Mouse (Mus musculus): ENCODE results near the gene Trim65. TPM values are rescaled to one million over a fixed set of nuclear protein-coding genes. Genes with fewer than 3 reads are reported as not detected.

Gene Trim65
- 5.2 and 6.1 TPM in 2 replicates for polyA plus RNA-seq (2015; fragmentation: Nextera tagmentation; extraction: Ambion mirVana)

GRCm38 (mm10) chr11:116130488-116131205, at the start of gene Trim65:
Trim65 (minus strand) TSS chr11:116131128.
- H3K9me3 ChIP-seq (replicated peaks), result no peaks in the 10 kb centered on the region
- peak within 1 kb of the TSS; percentile 52 for H3K9ac ChIP-seq
- peak; percentile 85 for ATAC-seq (ENCODE audit: insufficient number of reproducible peaks, low FRiP score, low TSS enrichment, low read depth)
- peak within 1 kb of the TSS; percentile 78 for H3K4me2 ChIP-seq (replicated peaks)
- peak within 1 kb of the TSS; percentile 94 for H3K27ac ChIP-seq (replicated peaks)
- under 1% methylated on average over 69 of the region's 69 CpGs for WGBS
- H3K27me3 ChIP-seq, result no peaks in the 10 kb centered on the region
- H3K4me1 ChIP-seq, result peaks cover 57% of the 10 kb centered on the region
- H3K4me3 ChIP-seq (replicated peaks), result peak within 1 kb of the TSS; percentile 63
- H3K36me3 ChIP-seq, result peaks cover 35% of the 10 kb centered on the region

GRCm38 (mm10) chr11:116178411-116179121, 47.6 kb upstream of the Trim65 start:
- H3K4me1 ChIP-seq, result no peaks in the 10 kb centered on the region
- H3K9me3 ChIP-seq (replicated peaks), result no peaks in the 10 kb centered on the region
- H3K27me3 ChIP-seq, result no peaks in the 10 kb centered on the region
- H3K27ac ChIP-seq (replicated peaks), result no peak overlapping the region
- ATAC-seq (ENCODE audit: insufficient number of reproducible peaks, low FRiP score, low TSS enrichment, low read depth), result no peak
- no peak overlapping the region for H3K4me3 ChIP-seq (replicated peaks)
- H3K9ac ChIP-seq, result no peak overlapping the region
- peaks cover 82% of the 10 kb centered on the region for H3K36me3 ChIP-seq
- H3K4me2 ChIP-seq (replicated peaks), result no peak overlapping the region
- WGBS, result 85% methylated on average over 20 of the region's 20 CpGs

GRCm38 (mm10) chr11:116176010-116176409, 45.1 kb upstream of the Trim65 start:
- ATAC-seq (ENCODE audit: insufficient number of reproducible peaks, low FRiP score, low TSS enrichment, low read depth), result no peak
- no peaks in the 10 kb centered on the region for H3K9me3 ChIP-seq (replicated peaks)
- no peak overlapping the region for H3K27ac ChIP-seq (replicated peaks)
- H3K4me2 ChIP-seq (replicated peaks), result no peak overlapping the region
- H3K9ac ChIP-seq, result no peak overlapping the region
- H3K36me3 ChIP-seq, result peaks cover 88% of the 10 kb centered on the region
- WGBS, result 82% methylated on average over 7 of the region's 7 CpGs
- H3K4me3 ChIP-seq (replicated peaks), result no peak overlapping the region
- H3K27me3 ChIP-seq, result no peaks in the 10 kb centered on the region
- H3K4me1 ChIP-seq, result no peaks in the 10 kb centered on the region

GRCm38 (mm10) chr11:116174775-116175448, 44.0 kb upstream of the Trim65 start:
- H3K4me2 ChIP-seq (replicated peaks), result no peak overlapping the region
- no peaks in the 10 kb centered on the region for H3K9me3 ChIP-seq (replicated peaks)
- H3K36me3 ChIP-seq, result peaks cover 78% of the 10 kb centered on the region
- H3K4me3 ChIP-seq (replicated peaks), result no peak overlapping the region
- H3K27me3 ChIP-seq, result no peaks in the 10 kb centered on the region
- no peak overlapping the region for H3K27ac ChIP-seq (replicated peaks)
- no peak for ATAC-seq (ENCODE audit: insufficient number of reproducible peaks, low FRiP score, low TSS enrichment, low read depth)
- H3K4me1 ChIP-seq, result no peaks in the 10 kb centered on the region
- WGBS, result 92% methylated on average over 22 of the region's 22 CpGs
- no peak overlapping the region for H3K9ac ChIP-seq

- no peak overlapping the region for H3K27ac ChIP-seq (replicated peaks)
- H3K9ac ChIP-seq, result no peak overlapping the region
- H3K36me3 ChIP-seq, result peaks cover 51% of the 10 kb centered on the region
- no peaks in the 10 kb centered on the region for H3K27me3 ChIP-seq
- no peaks in the 10 kb centered on the region for H3K9me3 ChIP-seq (replicated peaks)
- peaks cover 2% of the 10 kb centered on the region for H3K4me1 ChIP-seq
- H3K4me3 ChIP-seq (replicated peaks), result no peak overlapping the region
- ATAC-seq (ENCODE audit: insufficient number of reproducible peaks, low FRiP score, low TSS enrichment, low read depth), result no peak
- H3K4me2 ChIP-seq (replicated peaks), result no peak overlapping the region
- WGBS, result 82% methylated on average over 2 of the region's 2 CpGs
These were observed 41.0 kb upstream of the Trim65 start for GRCm38 (mm10) chr11:116171959-116172358.

- ATAC-seq (ENCODE audit: insufficient number of reproducible peaks, low FRiP score, low TSS enrichment, low read depth), result no peak
- WGBS, result 84% methylated on average over 5 of the region's 5 CpGs
- H3K4me2 ChIP-seq (replicated peaks), result no peak overlapping the region
These were observed 39.3 kb upstream of the Trim65 start for GRCm38 (mm10) chr11:116170003-116170800.

GRCm38 (mm10) chr11:116169214-116169613, 38.3 kb upstream of the Trim65 start:
- Histone ChIP-seq H3K27ac (replicated peaks) (no peak overlapping the region), H3K27me3 (no peaks in the 10 kb centered on the region), H3K4me1 (peaks cover 12% of the 10 kb centered on the region), H3K4me2 (replicated peaks) (no peak overlapping the region), H3K9ac (no peak overlapping the region), H3K36me3 (peaks cover 41% of the 10 kb centered on the region), H3K9me3 (replicated peaks) (no peaks in the 10 kb centered on the region), H3K4me3 (replicated peaks) (no peak overlapping the region)
- 72% methylated on average over 3 of the region's 3 CpGs for WGBS
- no peak for ATAC-seq (ENCODE audit: insufficient number of reproducible peaks, low FRiP score, low TSS enrichment, low read depth)

More at GRCm38 (mm10) chr11:116170003-116170800, 39.3 kb upstream of the Trim65 start:
- no peaks in the 10 kb centered on the region for H3K27me3 ChIP-seq
- no peak overlapping the region for H3K27ac ChIP-seq (replicated peaks)
- no peaks in the 10 kb centered on the region for H3K9me3 ChIP-seq (replicated peaks)
- H3K36me3 ChIP-seq, result peaks cover 47% of the 10 kb centered on the region
- no peak overlapping the region for H3K9ac ChIP-seq
- peaks cover 12% of the 10 kb centered on the region for H3K4me1 ChIP-seq
- H3K4me3 ChIP-seq (replicated peaks), result no peak overlapping the region

- Histone ChIP-seq H3K36me3 (peaks cover 37% of the 10 kb centered on the region), H3K9me3 (replicated peaks) (no peaks in the 10 kb centered on the region), H3K27me3 (no peaks in the 10 kb centered on the region), H3K4me3 (replicated peaks) (peak within 1 kb of the TSS; percentile 79), H3K4me2 (replicated peaks) (peak within 1 kb of the TSS; percentile 70), H3K27ac (replicated peaks) (peak within 1 kb of the TSS; percentile 95), H3K9ac (peak within 1 kb of the TSS; percentile 74), H3K4me1 (peaks cover 12% of the 10 kb centered on the region)
- WGBS, result under 1% methylated on average over 40 of the region's 40 CpGs
- peak; percentile 97 for ATAC-seq (ENCODE audit: insufficient number of reproducible peaks, low FRiP score, low TSS enrichment, low read depth)
These were observed 37.0 kb upstream of the Trim65 start, which contains the start of gene Fbf1 for GRCm38 (mm10) chr11:116167884-116168439. Fbf1 (minus strand) TSS chr11:116168166.

GRCm38 (mm10) chr11:116167232-116167631, 36.3 kb upstream of the Trim65 start:
- H3K27me3 ChIP-seq, result no peaks in the 10 kb centered on the region
- H3K27ac ChIP-seq (replicated peaks), result peak overlapping the region; percentile 95
- ATAC-seq (ENCODE audit: insufficient number of reproducible peaks, low FRiP score, low TSS enrichment, low read depth), result no peak
- H3K4me2 ChIP-seq (replicated peaks), result peak overlapping the region; percentile 70
- no peaks in the 10 kb centered on the region for H3K9me3 ChIP-seq (replicated peaks)
- peak overlapping the region; percentile 79 for H3K4me3 ChIP-seq (replicated peaks)
- peak overlapping the region; percentile 74 for H3K9ac ChIP-seq
- 2% methylated on average over 6 of the region's 6 CpGs for WGBS
- peaks cover 30% of the 10 kb centered on the region for H3K36me3 ChIP-seq
- peaks cover 18% of the 10 kb centered on the region for H3K4me1 ChIP-seq

GRCm38 (mm10) chr11:116163002-116163401, 32.1 kb upstream of the Trim65 start:
- no peak overlapping the region for H3K4me2 ChIP-seq (replicated peaks)
- WGBS, result 58% methylated on average over 9 of the region's 9 CpGs
- no peaks in the 10 kb centered on the region for H3K9me3 ChIP-seq (replicated peaks)
- H3K36me3 ChIP-seq, result peaks cover 49% of the 10 kb centered on the region
- H3K27ac ChIP-seq (replicated peaks), result no peak overlapping the region
- no peak for ATAC-seq (ENCODE audit: insufficient number of reproducible peaks, low FRiP score, low TSS enrichment, low read depth)
- no peaks in the 10 kb centered on the region for H3K27me3 ChIP-seq
- H3K4me1 ChIP-seq, result peaks cover 27% of the 10 kb centered on the region
- no peak overlapping the region for H3K4me3 ChIP-seq (replicated peaks)
- H3K9ac ChIP-seq, result no peak overlapping the region

Data from embryonic facial prominence, embryonic 15.5 days (tissue).